Mouse (Mus musculus) stomach, embryonic 16.5 days (tissue): ENCODE measurements around the gene Zfp760. TPM values are rescaled to one million over a fixed set of nuclear protein-coding genes. Genes with fewer than 3 reads are reported as not detected.
"Not testable (repeated sequence)": the region's sequence is repeated elsewhere in the genome, so short reads cannot be mapped to it uniquely, and the experiment has no call there.

Source experiments
- ATAC-seq: fragments of 200-750 bp; cut with Nextera tagmentation; 2 replicates; pipeline ENCODE4 v1.8.0; 2017; ENCODE audit warnings: moderate number of reproducible peaks, moderate TSS enrichment; ENCODE audit not compliant: insufficient read depth, low FRiP score
- H3K27ac ChIP-seq: fragments of 300-500 bp; sonication (generic); 2 replicates; pipeline ENCODE4 v1.5.1; 2014; ENCODE audit warnings: low read length
- H3K27me3 ChIP-seq: fragments of 300-500 bp; sonication (generic); 2 replicates; pipeline ENCODE4 v1.6.1; 2014; ENCODE audit warnings: low read length, control low read depth, mixed read lengths; ENCODE audit not compliant: control insufficient read depth, insufficient read depth
- H3K36me3 ChIP-seq: fragments of 300-500 bp; sonication (generic); 2 replicates; pipeline ENCODE4 v1.6.1; 2014; ENCODE audit warnings: low read length; ENCODE audit not compliant: control insufficient read depth, insufficient read depth
- H3K4me1 ChIP-seq: fragments of 300-500 bp; sonication (generic); 2 replicates; pipeline ENCODE4 v1.6.1; 2014; ENCODE audit warnings: low read length, control low read depth, mixed read lengths; ENCODE audit not compliant: control insufficient read depth, insufficient read depth
- H3K4me2 ChIP-seq: fragments of 300-500 bp; sonication (generic); 2 replicates; pipeline ENCODE4 v1.6.1; 2014; ENCODE audit warnings: low read depth, low read length, mixed read lengths
- H3K4me3 ChIP-seq: fragments of 300-500 bp; sonication (generic); replicated peaks from 2 replicates; pipeline ENCODE4 v1.5.1; 2014; ENCODE audit warnings: mild to moderate bottlenecking, low read length
- H3K9ac ChIP-seq: fragments of 300-500 bp; sonication (generic); 2 replicates; pipeline ENCODE4 v1.6.1; 2014; ENCODE audit warnings: low read length
- H3K9me3 ChIP-seq: fragments of 300-500 bp; sonication (generic); replicated peaks from 2 replicates; pipeline ENCODE4 v1.6.1; 2016; ENCODE audit warnings: low read length, control low read depth; ENCODE audit not compliant: control insufficient read depth
- WGBS: fragments of 180-500 bp; shearing (Covaris S2); extraction: QIAGEN DNeasy Blood & Tissue Kit; methylation state at CpG from one replicate; pipeline ENCODE4 v1.1.7; 2014; 5-methylcytosine and 5-hydroxymethylcytosine counted together
- polyA plus RNA-seq: library from polyadenylated mRNA; unstranded; fragments of >200 nt; fragmentation: Nextera tagmentation; extraction: Ambion mirVana; gene quantifications from 2 replicates; pipeline ENCODE4 v1.2.1, GENCODE M21; 2015

Zfp760 gene
- polyA plus RNA-seq, 1 experiment from 2014 or later, result 8.2 TPM

DNA sequence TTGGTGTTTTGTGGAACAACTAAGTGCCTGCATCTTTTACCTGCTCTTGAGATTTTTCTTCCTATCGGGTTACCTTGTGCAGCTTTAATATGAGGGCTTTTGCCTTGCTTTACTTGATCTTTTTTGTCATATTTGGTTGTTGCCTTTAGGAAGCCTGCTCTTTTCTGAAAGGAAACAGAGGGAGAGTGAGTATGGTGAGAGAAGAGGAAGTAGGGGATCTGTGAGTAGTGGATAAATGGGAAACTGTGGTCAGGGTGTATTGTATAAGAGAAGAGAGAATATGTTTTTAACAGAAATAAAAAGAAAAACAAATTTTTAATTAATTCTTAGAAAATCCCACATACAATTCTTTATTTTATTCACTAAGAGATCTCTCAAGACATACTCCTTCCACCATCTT, 4.1 kb upstream of the Zfp760 start:
- ATAC-seq, result no peak
- Histone ChIP-seq H3K4me3 (no peak overlapping the region), H3K4me1 (peaks cover 1% of the 10 kb centered on the region; the same call in 1 of the 2 replicates), H3K4me2 (no peak overlapping the region), H3K9ac (no peak overlapping the region), H3K27ac (no peak overlapping the region), H3K9me3 (no peaks in the 10 kb centered on the region), H3K27me3 (no peaks in the 10 kb centered on the region), H3K36me3 (no peaks in the 10 kb centered on the region)
- 76% methylated on average over 1 of the region's 1 CpGs for WGBS

GRCm38 (mm10) chr17:21708401-21708800, 860 bp downstream of the Zfp760 start:
- Histone ChIP-seq H3K4me1 (peaks cover 6% of the 10 kb centered on the region; the same call in 1 of the 2 replicates), H3K27me3 (no peaks in the 10 kb centered on the region), H3K4me3 (peak overlapping the region; percentile 70), H3K9me3 (no peaks in the 10 kb centered on the region), H3K4me2 (peak overlapping the region; percentile 56), H3K27ac (peak overlapping the region; percentile 96; the same call in 1 of the 2 replicates), H3K9ac (peak overlapping the region; percentile 54), H3K36me3 (peaks cover 3% of the 10 kb centered on the region; the same call in 1 of the 2 replicates)
- 24% methylated on average over 2 of the region's 2 CpGs for WGBS
- ATAC-seq, result no peak

DNA sequence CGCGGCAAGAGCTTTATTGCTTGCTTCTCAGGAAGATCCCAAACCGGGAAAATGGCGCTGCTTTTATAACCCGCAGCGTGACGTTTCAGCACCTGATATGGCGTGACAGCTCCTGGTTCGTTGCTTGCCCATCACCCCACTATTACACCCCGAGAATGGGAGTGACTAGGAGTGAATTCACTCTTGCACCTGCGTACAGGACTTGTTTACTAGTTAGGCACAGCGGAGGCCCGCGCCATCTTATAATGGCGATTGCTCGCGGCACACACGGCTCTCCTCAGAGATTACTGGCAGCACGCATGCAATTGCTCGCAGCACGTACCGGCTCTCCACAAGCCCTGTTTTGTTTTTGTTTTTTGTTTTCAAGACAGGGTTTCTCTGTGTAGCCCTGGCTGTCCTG, 23.0 kb downstream of the Zfp760 start, which contains the start of gene Zfp229:
Gene Zfp229 (plus strand): TSS at position 301 of the 400 bp plus-strand sequence.
- not testable (repeated sequence) for H3K36me3 ChIP-seq, H3K9ac ChIP-seq, H3K4me2 ChIP-seq, H3K4me1 ChIP-seq, H3K9me3 ChIP-seq, H3K27ac ChIP-seq, H3K4me3 ChIP-seq, ATAC-seq, H3K27me3 ChIP-seq
- 95% methylated on average over 9 of the region's 22 CpGs for WGBS

GRCm38 (mm10) chr17:21733049-21733448, 25.5 kb downstream of the Zfp760 start:
- ATAC-seq, result no peak
- H3K27ac ChIP-seq, result peak overlapping the region; percentile 50
- no peaks in the 10 kb centered on the region for H3K4me1 ChIP-seq
- no peaks in the 10 kb centered on the region for H3K27me3 ChIP-seq
- peak overlapping the region; percentile 62 for H3K4me2 ChIP-seq
- no peaks in the 10 kb centered on the region for H3K9me3 ChIP-seq
- no peak overlapping the region for H3K9ac ChIP-seq
- peak overlapping the region; percentile 56 for H3K4me3 ChIP-seq
- WGBS, result 76% methylated on average over 4 of the region's 4 CpGs
- H3K36me3 ChIP-seq, result peaks cover 2% of the 10 kb centered on the region; the same call in 1 of the 2 replicates

DNA sequence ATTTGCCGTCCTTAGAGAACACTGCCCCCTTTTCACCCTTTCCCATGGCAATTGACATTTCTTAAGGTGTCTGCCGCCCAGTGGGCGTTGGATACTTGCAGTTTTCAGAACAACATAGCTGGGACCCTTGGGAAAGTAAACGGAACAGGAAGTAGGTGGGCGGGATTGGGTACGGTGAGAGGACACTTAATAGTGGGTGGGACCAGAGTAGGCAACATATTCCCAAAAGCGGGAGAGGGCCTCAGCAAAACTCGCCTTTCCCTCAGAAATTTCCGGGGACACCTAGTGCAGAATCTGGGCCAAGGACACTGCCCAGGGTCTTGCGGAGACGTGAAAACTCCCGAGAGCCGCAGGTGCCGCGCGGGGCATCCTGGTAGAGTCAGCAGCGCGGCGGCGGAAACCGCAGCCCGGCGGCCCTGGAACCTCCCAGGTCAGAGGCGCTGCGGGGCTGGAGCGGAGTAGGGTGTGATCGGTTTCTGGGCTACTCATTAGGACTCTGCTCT, 26.0 kb downstream of the Zfp760 start:
- H3K9me3 ChIP-seq, result no peaks in the 10 kb centered on the region
- peak overlapping the region; percentile 56 for H3K4me3 ChIP-seq
- peaks cover 3% of the 10 kb centered on the region; the same call in 1 of the 2 replicates for H3K36me3 ChIP-seq
- peak overlapping the region; percentile 62 for H3K4me2 ChIP-seq
- peak; percentile 96 for ATAC-seq
- H3K27me3 ChIP-seq, result no peaks in the 10 kb centered on the region
- peak overlapping the region; percentile 50 for H3K27ac ChIP-seq
- under 1% methylated on average over 27 of the region's 27 CpGs for WGBS
- no peaks in the 10 kb centered on the region for H3K4me1 ChIP-seq
- H3K9ac ChIP-seq, result peak overlapping the region; percentile 69

GRCm38 (mm10) chr17:21752791-21753190, 45.2 kb downstream of the Zfp760 start:
- H3K36me3 ChIP-seq, result no peaks in the 10 kb centered on the region
- H3K27ac ChIP-seq, result no peak overlapping the region
- H3K9me3 ChIP-seq, result no peaks in the 10 kb centered on the region
- H3K4me3 ChIP-seq, result no peak overlapping the region
- ATAC-seq, result no peak
- no peaks in the 10 kb centered on the region; the same call in 1 of the 2 replicates for H3K4me1 ChIP-seq
- H3K4me2 ChIP-seq, result no peak overlapping the region
- no peak overlapping the region for H3K9ac ChIP-seq
- H3K27me3 ChIP-seq, result no peaks in the 10 kb centered on the region
- 68% methylated on average over 2 of the region's 2 CpGs for WGBS

DNA sequence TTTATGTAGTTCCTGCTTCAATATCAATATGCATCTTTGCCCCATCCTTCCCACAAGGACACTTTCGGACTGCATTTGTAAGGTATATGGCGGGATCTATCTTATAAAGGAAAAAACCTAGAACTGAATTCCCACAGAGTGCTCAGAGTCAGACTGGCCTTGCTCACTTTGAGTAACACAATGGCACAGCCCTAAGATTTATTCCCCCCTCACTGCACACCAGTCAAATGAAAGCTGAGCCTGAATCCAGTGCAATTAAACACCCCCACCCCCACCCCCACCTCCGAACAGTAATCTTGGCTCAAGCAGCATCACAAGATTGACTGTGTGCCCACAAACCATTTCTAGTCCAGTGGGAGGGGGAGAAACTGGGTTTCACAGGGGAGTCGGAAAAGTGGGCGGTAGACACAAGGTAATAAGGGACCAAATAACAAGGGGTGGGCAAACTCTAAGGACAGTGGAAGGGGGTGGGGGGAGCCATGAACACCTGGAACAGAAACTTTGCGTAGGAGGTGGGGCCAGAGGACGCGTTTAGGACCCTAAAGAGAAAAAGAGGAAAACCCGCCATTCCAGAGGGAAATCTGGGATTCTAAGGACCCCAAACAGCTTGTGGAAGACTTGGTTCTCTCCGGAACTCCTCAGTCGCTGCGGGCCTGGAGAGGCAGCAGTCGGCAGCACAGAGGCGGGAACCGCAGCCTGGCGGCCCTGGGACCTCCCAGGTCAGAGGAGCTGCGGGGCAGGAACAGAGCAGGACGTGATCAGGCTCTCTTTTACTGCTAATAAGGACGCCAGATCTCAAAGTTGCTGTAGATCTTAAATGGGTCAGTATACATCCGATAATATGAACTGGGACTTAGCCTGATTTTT, 46.0 kb downstream of the Zfp760 start:
- Histone ChIP-seq H3K9ac (peak overlapping the region; percentile 65), H3K4me2 (peak overlapping the region; percentile 58), H3K9me3 (no peaks in the 10 kb centered on the region), H3K36me3 (no peaks in the 10 kb centered on the region), H3K27ac (no peak overlapping the region), H3K4me3 (peak overlapping the region; percentile 47), H3K4me1 (no peaks in the 10 kb centered on the region; the same call in 1 of the 2 replicates), H3K27me3 (no peaks in the 10 kb centered on the region)
- ATAC-seq, result no peak
- WGBS, result 12% methylated on average over 20 of the region's 20 CpGs

DNA sequence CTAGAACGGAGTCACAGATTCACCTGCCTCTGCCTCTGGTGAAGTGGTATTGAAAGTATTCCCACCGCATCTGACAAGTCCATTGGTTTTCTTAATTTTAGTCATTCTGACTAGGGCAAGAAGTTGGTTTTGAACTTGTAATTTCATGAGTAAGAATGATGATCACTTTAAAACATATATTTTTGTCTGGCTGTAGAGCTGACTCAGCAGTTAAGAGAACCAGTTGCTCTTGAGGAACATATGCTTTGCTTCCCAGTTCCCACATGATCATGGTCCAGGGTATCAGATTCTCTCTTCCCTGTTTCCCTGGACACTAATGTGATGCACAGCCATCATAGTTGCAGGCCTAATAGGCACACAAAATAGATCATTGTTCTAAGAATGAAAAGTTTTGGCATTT, 62.8 kb downstream of the Zfp760 start:
- Histone ChIP-seq H3K4me1 (no peaks in the 10 kb centered on the region), H3K9ac (no peak overlapping the region), H3K4me3 (no peak overlapping the region), H3K4me2 (no peak overlapping the region), H3K27ac (no peak overlapping the region), H3K27me3 (no peaks in the 10 kb centered on the region), H3K36me3 (no peaks in the 10 kb centered on the region), H3K9me3 (no peaks in the 10 kb centered on the region)
- WGBS, result 81% methylated on average over 2 of the region's 2 CpGs
- no peak for ATAC-seq
